Mouse (Mus musculus): ENCODE data around the gene Atp6v1e2.

GRCm38 (mm10) chr17:86988601-86989184 lies 41.0 kb upstream of the Atp6v1e2 start:
- TF ChIP-seq CTCF (IDR thresholded peaks at IDR 0.05; ENCODE audit: low read depth): no peak
- no peak for TF ChIP-seq EP300 (IDR thresholded peaks at IDR 0.05; ENCODE audit: low read depth)

All from liver, embryonic 14.5 days (tissue).